Mouse (Mus musculus): Measurements from ENCODE around the gene Tmem274.

The Tmem274 gene

GRCm38 (mm10) chr4:149469557-149469956 is 7.6 kb upstream of the Tmem274 start:
- no peak for DNase-seq (ENCODE audit: extremely low read depth, low read depth)

GRCm38 (mm10) chr4:149475096-149475495 is 2.1 kb upstream of the Tmem274 start:
- DNase-seq (ENCODE audit: extremely low read depth, low read depth): no peak

GRCm38 (mm10) chr4:149484566-149484965 is 7.4 kb downstream of the Tmem274 start:
- DNase-seq (ENCODE audit: extremely low read depth, low read depth): no peak

GRCm38 (mm10) chr4:149485053-149485824 is 8.1 kb downstream of the Tmem274 start, which contains the start of the genes Nmnat1 and Lzic:
TSS of gene Nmnat1 (minus strand) at chr4:149485202.
TSS of gene Lzic (plus strand) at chr4:149485229.
- peak; percentile 88 for DNase-seq (ENCODE audit: extremely low read depth, low read depth)

- DNase-seq (ENCODE audit: extremely low read depth, low read depth): peak; percentile 30
Observed at GRCm38 (mm10) chr4:149485825-149486206, 8.6 kb downstream of the Tmem274 start.

- no peak for DNase-seq (ENCODE audit: extremely low read depth, low read depth)
Observed at GRCm38 (mm10) chr4:149487729-149488128, 10.6 kb downstream of the Tmem274 start.

GRCm38 (mm10) chr4:149489415-149490240 is 12.4 kb downstream of the Tmem274 start:
- no peak for DNase-seq (ENCODE audit: extremely low read depth, low read depth)

GRCm38 (mm10) chr4:149491151-149491550 is 14.0 kb downstream of the Tmem274 start:
- peak; percentile 2 for DNase-seq (ENCODE audit: extremely low read depth, low read depth)

- DNase-seq (ENCODE audit: extremely low read depth, low read depth): no peak
Observed at GRCm38 (mm10) chr4:149496612-149497011, 19.4 kb downstream of the Tmem274 start.

- no peak for DNase-seq (ENCODE audit: extremely low read depth, low read depth)
Observed at GRCm38 (mm10) chr4:149498901-149499300, 21.7 kb downstream of the Tmem274 start.

GRCm38 (mm10) chr4:149499790-149500189 is 22.6 kb downstream of the Tmem274 start:
- DNase-seq (ENCODE audit: extremely low read depth, low read depth): no peak

- no peak for DNase-seq (ENCODE audit: extremely low read depth, low read depth)
Observed at GRCm38 (mm10) chr4:149504363-149504762, 27.2 kb downstream of the Tmem274 start.

GRCm38 (mm10) chr4:149504858-149505257 is 27.7 kb downstream of the Tmem274 start:
- DNase-seq (ENCODE audit: extremely low read depth, low read depth): no peak

- no peak for DNase-seq (ENCODE audit: extremely low read depth, low read depth)
Observed at GRCm38 (mm10) chr4:149505261-149505967, 28.2 kb downstream of the Tmem274 start.

GRCm38 (mm10) chr4:149506904-149507303 is 29.7 kb downstream of the Tmem274 start:
- DNase-seq (ENCODE audit: extremely low read depth, low read depth): no peak

- DNase-seq (ENCODE audit: extremely low read depth, low read depth): no peak
Observed at GRCm38 (mm10) chr4:149511221-149511646, 34.1 kb downstream of the Tmem274 start.

- no peak for DNase-seq (ENCODE audit: extremely low read depth, low read depth)
Observed at GRCm38 (mm10) chr4:149512072-149512471, 34.9 kb downstream of the Tmem274 start.

- DNase-seq (ENCODE audit: extremely low read depth, low read depth): no peak
Observed at GRCm38 (mm10) chr4:149515706-149516105, 38.5 kb downstream of the Tmem274 start.

GRCm38 (mm10) chr4:149517868-149518340 is 40.7 kb downstream of the Tmem274 start, which contains the start of gene Ctnnbip1:
TSS of gene Ctnnbip1 (plus strand) at chr4:149518236.
- peak; percentile 93 for DNase-seq (ENCODE audit: extremely low read depth, low read depth)

- DNase-seq (ENCODE audit: extremely low read depth, low read depth): peak; percentile 16
Observed at GRCm38 (mm10) chr4:149518351-149519220, 41.4 kb downstream of the Tmem274 start.

Measured in MEL-GATA-1-ER (cell line).